ENCODE assay signal across 14 mouse cellular contexts in genomic region chr5:125122546-125122945, GRCm38 (mm10). TPM values are rescaled to one million over a fixed set of nuclear protein-coding genes. Genes with fewer than 3 reads are reported as not detected.
DNase-seq lines count a peak whose midpoint lies in the region; ATAC-seq and TF ChIP-seq lines count a peak whose summit lies in the region.
"Had no signal": no experiment of that assay in that cellular context is flagged by ENCODE, and none has a peak within 500 bp of the region (broad histone marks: within the 10 kb centered on the region; RNA-seq: fewer than 3 reads in every experiment).

No protein-coding gene starts in this region.

- WGBS in hindbrain, embryonic 11.5 days = 90% methylated on average over 7 of the region's 7 CpGs
- 75% methylated on average over 7 of the region's 7 CpGs for WGBS in hindbrain, embryonic 16.5 days
- 66% methylated on average over 7 of the region's 7 CpGs for WGBS in lung, postnatal 0 days
- WGBS in lung, adult 2 months = 73% methylated on average over 7 of the region's 7 CpGs

- peak; percentile 24 for TF ChIP-seq CTCF in lung, postnatal 0 days (IDR thresholded peaks at IDR 0.05)
- TF ChIP-seq CTCF in lung, adult 2 months (IDR thresholded peaks at IDR 0.05; ENCODE audit: insufficient read depth, low read length) = no peak
- peak in 1 of 3 experiments; percentile 25; a peak in 1 of 6 replicates for TF ChIP-seq CTCF in MEL (IDR thresholded peaks at IDR 0.05 in 2 of 3, conservative IDR thresholded peaks at IDR 0.05 in 1 of 3; ENCODE audit: control insufficient read depth in 1 of 3, insufficient read depth in 1 of 3, low read depth in 2 of 3, low read length in 3 of 3, poor library complexity in 1 of 3, severe bottlenecking in 1 of 3)

- H3K4me1 ChIP-seq in hindbrain, embryonic 11.5 days (replicated peaks; ENCODE audit: control insufficient read depth, insufficient read depth, low read length) = peaks cover 10% of the 10 kb centered on the region
- peaks cover 29% of the 10 kb centered on the region for H3K4me1 ChIP-seq in hindbrain, embryonic 16.5 days (ENCODE audit: control insufficient read depth, insufficient read depth, low read depth, low read length)
- peaks cover 10% of the 10 kb centered on the region; the same call in 1 of the 2 replicates for H3K4me1 ChIP-seq in lung, postnatal 0 days (ENCODE audit: insufficient read depth, low read depth, low read length)
- H3K4me1 ChIP-seq in lung, adult 2 months (ENCODE audit: control insufficient read depth, insufficient read depth, low read length) = peaks cover 12% of the 10 kb centered on the region
- H3K4me1 ChIP-seq in MEL (ENCODE audit: control insufficient read depth in 1 of 2, insufficient read depth in 2 of 2, low read length in 2 of 2) = no peaks in the 10 kb centered on the region

- no peaks in the 10 kb centered on the region for H3K9me3 ChIP-seq in hindbrain, embryonic 11.5 days (ENCODE audit: control insufficient read depth, low read length)
- H3K9me3 ChIP-seq in hindbrain, embryonic 16.5 days (ENCODE audit: control insufficient read depth, low read length) = no peaks in the 10 kb centered on the region
- H3K9me3 ChIP-seq in lung, postnatal 0 days (ENCODE audit: low read length) = no peaks in the 10 kb centered on the region
- H3K9me3 ChIP-seq in MEL (replicated peaks; ENCODE audit: insufficient read depth, low read length) = no peaks in the 10 kb centered on the region
- H3K9me3 ChIP-seq: heart, embryonic 10.5 days; limb, embryonic 15.5 days had no signal

- H3K36me3 ChIP-seq in hindbrain, embryonic 11.5 days (ENCODE audit: control insufficient read depth, insufficient read depth, low read length) = peaks cover 3% of the 10 kb centered on the region; the same call in 1 of the 2 replicates
- H3K36me3 ChIP-seq in hindbrain, embryonic 16.5 days (ENCODE audit: control insufficient read depth, insufficient read depth, low read length) = peaks cover 12% of the 10 kb centered on the region
- 0 out of 2 replicates have a peak, but pooled peaks cover 5% of the 10 kb centered on the region for H3K36me3 ChIP-seq in lung, postnatal 0 days (ENCODE audit: insufficient read depth, low read length)
- H3K36me3 ChIP-seq in MEL (ENCODE audit: control insufficient read depth in 1 of 2, insufficient read depth in 2 of 2, low read length in 2 of 2) = no peaks in the 10 kb centered on the region

- no peaks in the 10 kb centered on the region for H3K27me3 ChIP-seq in hindbrain, embryonic 11.5 days (ENCODE audit: control insufficient read depth, insufficient read depth, low read length)
- H3K27me3 ChIP-seq in hindbrain, embryonic 16.5 days (replicated peaks; ENCODE audit: control insufficient read depth, insufficient read depth, low read length) = no peaks in the 10 kb centered on the region
- no peaks in the 10 kb centered on the region for H3K27me3 ChIP-seq in lung, postnatal 0 days (replicated peaks; ENCODE audit: insufficient read depth, low read length)
- H3K27me3 ChIP-seq in MEL (ENCODE audit: control insufficient read depth in 1 of 2, insufficient read depth in 2 of 2, low read length in 2 of 2) = no peaks in the 10 kb centered on the region
- H3K27me3 ChIP-seq: limb, embryonic 15.5 days had no signal

- no peak for TF ChIP-seq EP300 in lung, postnatal 0 days (IDR thresholded peaks at IDR 0.05)
- no peak for TF ChIP-seq EP300 in MEL (IDR thresholded peaks at IDR 0.05; ENCODE audit: low read depth in 1 of 2, low read length in 2 of 2)

- no peak overlapping the region for H3K4me2 ChIP-seq in hindbrain, embryonic 11.5 days (replicated peaks; ENCODE audit: low read depth, low read length)
- H3K4me2 ChIP-seq in hindbrain, embryonic 16.5 days (ENCODE audit: low read length) = no peak overlapping the region
- H3K4me2 ChIP-seq in lung, postnatal 0 days (replicated peaks; ENCODE audit: low read depth, low read length) = no peak overlapping the region
- H3K4me2 ChIP-seq: limb, embryonic 15.5 days had no signal

- H3K27ac ChIP-seq in hindbrain, embryonic 11.5 days (ENCODE audit: low read depth, low read length) = 0 out of 2 replicates have a peak overlapping the region, but pooled peaks have one; percentile 1
- H3K27ac ChIP-seq in hindbrain, embryonic 16.5 days (ENCODE audit: low read depth, low read length) = no peak overlapping the region
- H3K27ac ChIP-seq in lung, postnatal 0 days (ENCODE audit: low read length) = no peak overlapping the region
- H3K27ac ChIP-seq in MEL (ENCODE audit: control insufficient read depth, low read depth, low read length) = no peak overlapping the region
- H3K27ac ChIP-seq: limb, embryonic 15.5 days had no signal

- peaks cover 5% of the 10 kb centered on the region; the same call in 1 of the 2 replicates for H3K79me2 ChIP-seq in MEL (ENCODE audit: control insufficient read depth, insufficient read depth, low read length, poor library complexity)

- TF ChIP-seq RAD21 in MEL (IDR thresholded peaks at IDR 0.05; ENCODE audit: low read depth, low read length) = no peak

- TF ChIP-seq POLR2A in lung, adult 2 months (IDR thresholded peaks at IDR 0.05; ENCODE audit: borderline replicate concordance, extremely low read depth, low read depth, low read length) = no peak
- no peak for TF ChIP-seq POLR2A in MEL (IDR thresholded peaks at IDR 0.05; ENCODE audit: control insufficient read depth in 1 of 2, insufficient read depth in 1 of 2, low read depth in 1 of 2, low read length in 2 of 2, poor library complexity in 1 of 2)

- no peak for DNase-seq in hindbrain, embryonic 11.5 days (ENCODE audit: low spot score)
- no peak for DNase-seq in lung, postnatal 0 days (ENCODE audit: low spot score)
- no peak for DNase-seq in lung, adult 2 months
- DNase-seq in ES-CJ7 (ENCODE audit: low read depth, low spot score) (peak; percentile 21), MEL (ENCODE audit: low read depth, low spot score) (peak; percentile 21)
- DNase-seq in natural killer cell, adult 2 months (ENCODE audit: low spot score in 2 of 2) = no peak
- DNase-seq in embryo, embryonic 10 days (ENCODE audit: low spot score) = no peak
- DNase-seq: gastrocnemius, postnatal 36 days; thymus, postnatal 4 days had no signal

- no peak for ATAC-seq in hindbrain, embryonic 11.5 days (ENCODE audit: low FRiP score)
- ATAC-seq in hindbrain, embryonic 16.5 days = no peak
- no peak for ATAC-seq in lung, postnatal 0 days
- ATAC-seq: inflammation-experienced regulatory T-cells, adult 6 months had no signal

- no peak overlapping the region for H3K9ac ChIP-seq in hindbrain, embryonic 11.5 days (ENCODE audit: low read depth, low read length)
- H3K9ac ChIP-seq in hindbrain, embryonic 16.5 days (ENCODE audit: low read depth, low read length) = no peak overlapping the region
- no peak overlapping the region for H3K9ac ChIP-seq in lung, postnatal 0 days (replicated peaks; ENCODE audit: low read depth)
- no peak overlapping the region for H3K9ac ChIP-seq in MEL (ENCODE audit: control insufficient read depth, low read depth, low read length, poor library complexity, severe bottlenecking)
- H3K9ac ChIP-seq: limb, embryonic 15.5 days had no signal

- no peak overlapping the region for H3K4me3 ChIP-seq in hindbrain, embryonic 11.5 days (ENCODE audit: low read depth, low read length)
- H3K4me3 ChIP-seq in hindbrain, embryonic 16.5 days (ENCODE audit: low read length) = no peak overlapping the region
- no peak overlapping the region for H3K4me3 ChIP-seq in lung, postnatal 0 days (ENCODE audit: low read depth, low read length)
- H3K4me3 ChIP-seq in lung, adult 2 months (replicated peaks; ENCODE audit: extremely low read depth, low read depth, low read length) = no peak overlapping the region
- no peak overlapping the region for H3K4me3 ChIP-seq in MEL (ENCODE audit: control insufficient read depth in 1 of 2, insufficient read depth in 1 of 2, low read depth in 2 of 2, low read length in 2 of 2)
- H3K4me3 ChIP-seq: erythroblast, embryonic 14.5 days; heart, embryonic 10.5 days; limb, embryonic 15.5 days had no signal

TF ChIP-seq in MEL, 35 proteins besides CTCF, POLR2A, EP300 and RAD21:
- TF ChIP-seq ZNF384 (IDR thresholded peaks at IDR 0.05; ENCODE audit: low read depth, low read length) = peak; percentile 85
- TF ChIP-seq TCF12 (IDR thresholded peaks at IDR 0.05; ENCODE audit: low read depth, low read length) = no peak
TF ChIP-seq in MEL: peak in this region for 1.

RNA-seq across cellular contexts. Expression of gene Ncor2, which starts 56.5 kb away (rescaled TPM):
- 14.5 and 21.2 TPM in 2 replicates for polyA plus RNA-seq in hindbrain, embryonic 11.5 days (2014; fragmentation: Nextera tagmentation; extraction: Ambion mirVana)
- 23.3 and 26.2 TPM in 2 replicates for polyA plus RNA-seq in hindbrain, embryonic 16.5 days (2015; fragmentation: Nextera tagmentation; extraction: Ambion mirVana)
- 20.2 and 23.9 TPM in 2 replicates for polyA plus RNA-seq in lung, postnatal 0 days (2015; fragmentation: Nextera tagmentation; extraction: Ambion mirVana)
- polyA plus RNA-seq in lung, adult 2 months (2012; rRNA removed) = 65.5 and 78.9 TPM in 2 replicates
- 5.0 and 7.7 TPM in 2 replicates for total RNA-seq in MEL (2012; rRNA removed)
- 10 to 100 TPM in 1 of 2 experiments, not detected in 1; 46.8 TPM for polyA plus RNA-seq in MEL (2012; ENCODE audit: insufficient read depth in 1 of 2, insufficient read length in 2 of 2, low read depth in 1 of 2, low replicate concordance in 2 of 2, missing spikeins in 1 of 2)

Comparison
In these comparisons a context has a peak if more than half of its experiments do, and no peak if none do; other contexts are left out.
1. DNase-seq: peak in ES-CJ7 (single experiment) and MEL (single experiment); none in hindbrain, embryonic 11.5 days (single experiment), lung, postnatal 0 days (single experiment), lung, adult 2 months (single experiment), natural killer cell, adult 2 months (0 of 2) and embryo, embryonic 10 days (single experiment).